Mouse (Mus musculus): ENCODE data around the gene Pcdh9.

Pcdh9 gene

GRCm38 (mm10) chr14:93786234-93786633 is 104.2 kb downstream of the Pcdh9 start:
- no peak for DNase-seq (ENCODE audit: low spot score)

GRCm38 (mm10) chr14:93785031-93785430 is 105.4 kb downstream of the Pcdh9 start:
- no peak for DNase-seq (ENCODE audit: low spot score)

GRCm38 (mm10) chr14:93762855-93763254 is 127.6 kb downstream of the Pcdh9 start:
- DNase-seq (ENCODE audit: low spot score) = no peak

- DNase-seq (ENCODE audit: low spot score) = no peak
These were observed 156.3 kb downstream of the Pcdh9 start for GRCm38 (mm10) chr14:93734077-93734673.

- DNase-seq (ENCODE audit: low spot score) = no peak
These were observed 164.7 kb downstream of the Pcdh9 start for GRCm38 (mm10) chr14:93725798-93726197.

GRCm38 (mm10) chr14:93719208-93719607 is 171.3 kb downstream of the Pcdh9 start:
- no peak for DNase-seq (ENCODE audit: low spot score)

- DNase-seq (ENCODE audit: low spot score) = no peak
These were observed 177.1 kb downstream of the Pcdh9 start for GRCm38 (mm10) chr14:93713250-93713935.

- DNase-seq (ENCODE audit: low spot score) = no peak
These were observed 181.8 kb downstream of the Pcdh9 start for GRCm38 (mm10) chr14:93708651-93709050.

- no peak for DNase-seq (ENCODE audit: low spot score)
These were observed 188.9 kb downstream of the Pcdh9 start for GRCm38 (mm10) chr14:93701385-93702101.

GRCm38 (mm10) chr14:93700916-93701315 is 189.6 kb downstream of the Pcdh9 start:
- no peak for DNase-seq (ENCODE audit: low spot score)

- DNase-seq (ENCODE audit: low spot score) = no peak
These were observed 205.8 kb downstream of the Pcdh9 start for GRCm38 (mm10) chr14:93684641-93685040.

GRCm38 (mm10) chr14:93675273-93676068 is 215.0 kb downstream of the Pcdh9 start:
- no peak for DNase-seq (ENCODE audit: low spot score)

GRCm38 (mm10) chr14:93653986-93654757 is 236.3 kb downstream of the Pcdh9 start:
- DNase-seq (ENCODE audit: low spot score) = no peak

GRCm38 (mm10) chr14:93627241-93627640 is 263.2 kb downstream of the Pcdh9 start:
- no peak for DNase-seq (ENCODE audit: low spot score)

- no peak for DNase-seq (ENCODE audit: low spot score)
These were observed 266.3 kb downstream of the Pcdh9 start for GRCm38 (mm10) chr14:93624144-93624543.

GRCm38 (mm10) chr14:93621211-93621610 is 269.3 kb downstream of the Pcdh9 start:
- no peak for DNase-seq (ENCODE audit: low spot score)

- DNase-seq (ENCODE audit: low spot score) = no peak
These were observed 282.9 kb downstream of the Pcdh9 start for GRCm38 (mm10) chr14:93607546-93607945.

GRCm38 (mm10) chr14:93599997-93600396 is 290.5 kb downstream of the Pcdh9 start:
- DNase-seq (ENCODE audit: low spot score) = no peak

GRCm38 (mm10) chr14:93585432-93586024 is 305.0 kb downstream of the Pcdh9 start:
- no peak for DNase-seq (ENCODE audit: low spot score)

GRCm38 (mm10) chr14:93564361-93564760 is 326.1 kb downstream of the Pcdh9 start:
- no peak for DNase-seq (ENCODE audit: low spot score)

- no peak for DNase-seq (ENCODE audit: low spot score)
These were observed 328.9 kb downstream of the Pcdh9 start for GRCm38 (mm10) chr14:93561577-93561976.

Data from testis, postnatal 10 days (tissue).